ENCODE assay signal across 9 mouse cellular contexts in genomic region chr13:6636520-6636919, GRCm38 (mm10). TPM values are rescaled to one million over a fixed set of nuclear protein-coding genes. Genes with fewer than 3 reads are reported as not detected.
DNase-seq lines count a peak whose midpoint lies in the region; ATAC-seq and TF ChIP-seq lines count a peak whose summit lies in the region.
"Had no signal": no experiment of that assay in that cellular context is flagged by ENCODE, and none has a peak within 500 bp of the region (broad histone marks: within the 10 kb centered on the region; RNA-seq: fewer than 3 reads in every experiment).

No protein-coding gene starts in this region.

- no peaks in the 10 kb centered on the region for H3K9me3 ChIP-seq in liver, postnatal 0 days (ENCODE audit: low read length)
- H3K9me3 ChIP-seq in midbrain, embryonic 10.5 days (replicated peaks), result no peaks in the 10 kb centered on the region

- TF ChIP-seq CTCF in liver, postnatal 0 days (IDR thresholded peaks at IDR 0.05; ENCODE audit: low read depth), result no peak

- no peak for TF ChIP-seq EP300 in liver, postnatal 0 days (IDR thresholded peaks at IDR 0.05; ENCODE audit: low read depth)

- ATAC-seq in liver, postnatal 0 days, result peak; percentile 55; the same call in 1 of the 2 replicates
- no peak for ATAC-seq in inflammation-experienced regulatory T-cells, adult 6 months

- H3K27me3 ChIP-seq in liver, postnatal 0 days (ENCODE audit: insufficient read depth, low read length), result no peaks in the 10 kb centered on the region
- H3K27me3 ChIP-seq in midbrain, embryonic 10.5 days (ENCODE audit: low read depth, poor library complexity, severe bottlenecking), result no peaks in the 10 kb centered on the region

- no peak overlapping the region for H3K27ac ChIP-seq in liver, postnatal 0 days (ENCODE audit: low read depth)
- H3K27ac ChIP-seq in midbrain, embryonic 10.5 days (replicated peaks), result no peak overlapping the region

- no peak overlapping the region for H3K9ac ChIP-seq in liver, postnatal 0 days (replicated peaks)

- H3K4me1 ChIP-seq in liver, postnatal 0 days (ENCODE audit: insufficient read depth), result peaks cover 29% of the 10 kb centered on the region
- peaks cover 13% of the 10 kb centered on the region; the same call in 1 of the 2 replicates for H3K4me1 ChIP-seq in midbrain, embryonic 10.5 days

- H3K36me3 ChIP-seq in liver, postnatal 0 days (replicated peaks; ENCODE audit: insufficient read depth, low read length), result 0 out of 2 replicates have a peak, but pooled peaks cover 2% of the 10 kb centered on the region
- H3K36me3 ChIP-seq in midbrain, embryonic 10.5 days, result no peaks in the 10 kb centered on the region

- 52% methylated on average over 6 of the region's 6 CpGs for WGBS in liver, postnatal 0 days (ENCODE audit: insufficient replicate concordance)
- 83% methylated on average over 6 of the region's 6 CpGs for WGBS in midbrain, embryonic 10.5 days

- H3K4me3 ChIP-seq in liver, postnatal 0 days (ENCODE audit: low read depth, low read length), result no peak overlapping the region
- no peak overlapping the region for H3K4me3 ChIP-seq in midbrain, embryonic 10.5 days

- DNase-seq in heart, adult 11 months, result peak; percentile 90
- no peak for DNase-seq in heart, adult 9 months (ENCODE audit: low spot score in 2 of 2)
- DNase-seq in 3T3-L1 (ENCODE audit: low read depth, low spot score) (peak; percentile 36), ZHBTc4 (ENCODE audit: low read depth, low spot score) (peak; percentile 66)
- DNase-seq in liver, postnatal 0 days, result peak; percentile 27
- no peak for DNase-seq in midbrain, embryonic 10.5 days (ENCODE audit: low spot score)
- no peak for DNase-seq in frontal cortex, adult 2 months (ENCODE audit: extremely low spot score in 1 of 2, low spot score in 1 of 2)
- DNase-seq: cerebellum, adult 9-11 months had no signal

- H3K4me2 ChIP-seq in liver, postnatal 0 days (ENCODE audit: low read depth, low read length), result no peak overlapping the region

RNA-seq across cellular contexts. Expression of gene Pfkp, which starts 12.1 kb away (rescaled TPM):
- 3.7 and 4.9 TPM in 2 replicates for polyA plus RNA-seq in liver, postnatal 0 days (2015; fragmentation: Nextera tagmentation; extraction: Ambion mirVana)
- polyA plus RNA-seq in inflammation-experienced regulatory T-cells, adult 6 months (2017; shearing (Covaris generic)), result 100 to 1,000 TPM; 141 to 154 (median 148) TPM
- polyA plus RNA-seq in midbrain, embryonic 10.5 days (2016; fragmentation: Nextera tagmentation; extraction: Ambion mirVana), result 18.0 and 25.3 TPM in 2 replicates
- 253 and 281 TPM in 2 replicates for polyA plus RNA-seq in frontal cortex, adult 2 months (2012; rRNA removed)

Comparison
In these comparisons a context has a peak if more than half of its experiments do, and no peak if none do; other contexts are left out.
1. DNase-seq: peak in heart, adult 11 months (single experiment), 3T3-L1 (single experiment), ZHBTc4 (single experiment) and liver, postnatal 0 days (single experiment); none in heart, adult 9 months (0 of 2), midbrain, embryonic 10.5 days (single experiment) and frontal cortex, adult 2 months (0 of 2).